Mouse (Mus musculus): Measurements from ENCODE around the gene BC003965. TPM values are rescaled to one million over a fixed set of nuclear protein-coding genes. Genes with fewer than 3 reads are reported as not detected.

Gene BC003965
- total RNA-seq (2021): 10 to 100 TPM; 17.7 to 18.3 TPM
- long read RNA-seq, experiment 1, transcript BC003965-202 (1 exons, 3,109 nt): minor isoform, 11 of 32 reads
- long read RNA-seq, experiment 1, transcript BC003965-201 (2 exons, 3,030 nt): major isoform, 20 of 32 reads
- long read RNA-seq, experiment 1, partial matches to known transcripts: 0 of 32 reads
- long read RNA-seq, experiment 1, other reads (novel, unspliced or antisense): 1 of 32 reads
- long read RNA-seq, experiment 2, transcript BC003965-201 (2 exons, 3,030 nt): major isoform, 27 of 40 reads
- long read RNA-seq, experiment 2, transcript BC003965-202 (1 exons, 3,109 nt): minor isoform, 12 of 40 reads
- long read RNA-seq, experiment 2, partial matches to known transcripts: 0 of 40 reads
- long read RNA-seq, experiment 2, other reads (novel, unspliced or antisense): 1 of 40 reads

- peak; percentile 95 for DNase-seq (ENCODE audit: low spot score in 2 of 2)
Observed at GRCm38 (mm10) chr17:25184129-25184691, at the start of gene BC003965. Gene BC003965, plus strand, starts transcription at chr17:25184554.

- no peak for DNase-seq (ENCODE audit: low spot score in 2 of 2)
Observed at GRCm38 (mm10) chr17:25135622-25136021, 48.7 kb upstream of the BC003965 start.

- DNase-seq (ENCODE audit: low spot score in 2 of 2): no peak
Observed at GRCm38 (mm10) chr17:25138803-25139202, 45.6 kb upstream of the BC003965 start.

- no peak for DNase-seq (ENCODE audit: low spot score in 2 of 2)
Observed at GRCm38 (mm10) chr17:25139960-25140359, 44.4 kb upstream of the BC003965 start.

- no peak for DNase-seq (ENCODE audit: low spot score in 2 of 2)
Observed at GRCm38 (mm10) chr17:25162161-25162560, 22.2 kb upstream of the BC003965 start, which contains the start of gene Ccdc154. Gene Ccdc154, plus strand, starts transcription at chr17:25162461.

- DNase-seq (ENCODE audit: low spot score in 2 of 2): no peak
Observed at GRCm38 (mm10) chr17:25163387-25163786, 21.0 kb upstream of the BC003965 start.

- no peak for DNase-seq (ENCODE audit: low spot score in 2 of 2)
Observed at GRCm38 (mm10) chr17:25164770-25165169, 19.6 kb upstream of the BC003965 start.

- no peak for DNase-seq (ENCODE audit: low spot score in 2 of 2)
Observed at GRCm38 (mm10) chr17:25165970-25166671, 18.2 kb upstream of the BC003965 start.

GRCm38 (mm10) chr17:25169706-25170105, 14.6 kb upstream of the BC003965 start:
- DNase-seq (ENCODE audit: low spot score in 2 of 2): no peak

- DNase-seq (ENCODE audit: low spot score in 2 of 2): no peak
Observed at GRCm38 (mm10) chr17:25172558-25172957, 11.8 kb upstream of the BC003965 start.

- DNase-seq (ENCODE audit: low spot score in 2 of 2): no peak
Observed at GRCm38 (mm10) chr17:25175411-25175810, 8.9 kb upstream of the BC003965 start, which contains the start of gene Gm38655. Gene Gm38655, minus strand, starts transcription at chr17:25175471.

- no peak for DNase-seq (ENCODE audit: low spot score in 2 of 2)
Observed at GRCm38 (mm10) chr17:25183232-25183631, 1.1 kb upstream of the BC003965 start.

- DNase-seq (ENCODE audit: low spot score in 2 of 2): no peak
Observed at GRCm38 (mm10) chr17:25184961-25185360, 607 bp downstream of the BC003965 start.

GRCm38 (mm10) chr17:25187784-25188149, 3.4 kb downstream of the BC003965 start:
- no peak for DNase-seq (ENCODE audit: low spot score in 2 of 2)

- DNase-seq (ENCODE audit: low spot score in 2 of 2): peak; percentile 68 to 73
Observed at GRCm38 (mm10) chr17:25188150-25189031, 4.0 kb downstream of the BC003965 start, which contains the start of gene Unkl. Gene Unkl, plus strand, starts transcription at chr17:25188397.

- no peak for DNase-seq (ENCODE audit: low spot score in 2 of 2)
Observed at GRCm38 (mm10) chr17:25189091-25189490, 4.7 kb downstream of the BC003965 start.

- DNase-seq (ENCODE audit: low spot score in 2 of 2): no peak
Observed at GRCm38 (mm10) chr17:25202401-25202800, 18.0 kb downstream of the BC003965 start.

- DNase-seq (ENCODE audit: low spot score in 2 of 2): no peak
Observed at GRCm38 (mm10) chr17:25210006-25210405, 25.7 kb downstream of the BC003965 start.

- no peak for DNase-seq (ENCODE audit: low spot score in 2 of 2)
Observed at GRCm38 (mm10) chr17:25210680-25211466, 26.5 kb downstream of the BC003965 start.

- no peak for DNase-seq (ENCODE audit: low spot score in 2 of 2)
Observed at GRCm38 (mm10) chr17:25211705-25212104, 27.4 kb downstream of the BC003965 start.

All from adrenal gland, postnatal 4 days (tissue).